Mouse (Mus musculus): Measurements from ENCODE around the gene Olfr1258. TPM values are rescaled to one million over a fixed set of nuclear protein-coding genes. Genes with fewer than 3 reads are reported as not detected.
"Not testable (repeated sequence)": the region's sequence is repeated elsewhere in the genome, so short reads cannot be mapped to it uniquely, and the experiment has no call there.

Gene Olfr1258
- not detected for total RNA-seq (2022)

DNA sequence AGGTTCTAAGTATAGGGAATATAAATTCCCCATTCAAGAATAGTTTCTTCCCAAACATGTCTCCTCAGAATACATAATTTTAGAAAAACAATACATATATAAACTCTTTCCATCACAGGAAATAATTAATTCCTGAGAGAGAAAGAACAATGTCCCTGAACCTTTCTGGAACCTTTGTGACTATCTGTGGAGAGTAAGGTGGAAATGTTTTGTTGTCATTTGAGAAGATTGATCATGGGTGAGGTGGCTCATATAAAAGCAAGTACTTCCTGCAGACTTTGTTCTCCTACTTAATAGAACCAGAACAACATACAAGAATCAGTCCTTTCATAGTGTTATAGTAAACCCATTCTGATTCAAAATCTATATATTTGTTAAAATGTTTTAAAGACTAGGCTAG, at the start of gene Olfr1258:
Gene Olfr1258 (plus strand): TSS at position 301 of the 400 bp plus-strand sequence.
- DNase-seq (ENCODE audit: low spot score in 2 of 2): no peak

GRCm38 (mm10) chr2:89878137-89878536, 49.0 kb upstream of the Olfr1258 start, which contains the start of gene Olfr1257:
TSS of gene Olfr1257 (plus strand) at chr2:89878437.
- no peak for DNase-seq (ENCODE audit: low spot score in 2 of 2)

DNA sequence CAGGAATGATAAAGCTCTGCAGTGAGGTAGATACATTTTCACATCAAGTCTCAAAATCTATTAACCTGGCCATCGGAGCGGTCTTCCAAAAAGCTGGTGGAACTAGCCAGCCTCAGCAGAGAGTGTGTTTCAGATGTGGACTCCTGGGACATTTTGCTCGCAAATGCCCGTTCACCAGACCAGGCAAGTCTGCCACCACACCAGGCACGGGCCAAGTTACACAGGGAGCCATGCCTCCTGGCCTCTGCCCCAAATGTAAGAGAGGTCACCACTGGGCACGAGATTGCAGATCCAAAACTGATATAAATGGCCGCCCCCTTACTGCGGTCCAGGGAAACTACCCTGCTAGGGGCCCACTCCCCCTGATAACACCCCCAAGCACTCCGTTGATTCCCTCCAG, 14.5 kb upstream of the Olfr1258 start:
- DNase-seq (ENCODE audit: low spot score in 2 of 2): not testable (repeated sequence)

GRCm38 (mm10) chr2:89948564-89948963, 21.5 kb downstream of the Olfr1258 start, which contains the start of gene Olfr1259:
TSS of gene Olfr1259 (minus strand) at chr2:89948664.
- no peak for DNase-seq (ENCODE audit: low spot score in 2 of 2)

- peak; percentile 12 to 15 for DNase-seq (ENCODE audit: low spot score in 2 of 2)
Measured at GRCm38 (mm10) chr2:89974184-89974583, 47.1 kb downstream of the Olfr1258 start, which contains the start of gene Olfr1260. TSS of gene Olfr1260 (plus strand) at chr2:89974340.

GRCm38 (mm10) chr2:89977709-89978108, 50.6 kb downstream of the Olfr1258 start:
- DNase-seq (ENCODE audit: low spot score in 2 of 2): no peak

Other genes with a start within 250 kb of the Olfr1258 start
- not detected for gene Olfr1252, start 202.3 kb upstream of the Olfr1258 start, total RNA-seq (2022)
- gene Olfr1253, start 170.2 kb upstream of the Olfr1258 start, total RNA-seq (2022): not detected
- not detected for gene Olfr1254, start 133.7 kb upstream of the Olfr1258 start, total RNA-seq (2022)
- gene Olfr1255, start 115.3 kb upstream of the Olfr1258 start, total RNA-seq (2022): not detected
- not detected for gene Olfr1256, start 85.8 kb upstream of the Olfr1258 start, total RNA-seq (2022)
- gene Olfr48, start 79.1 kb upstream of the Olfr1258 start, total RNA-seq (2022): not detected
- gene Olfr1257, start 48.9 kb upstream of the Olfr1258 start, total RNA-seq (2022): not detected
- not detected for gene Olfr1259, start 21.4 kb downstream of the Olfr1258 start, total RNA-seq (2022)
- gene Olfr1260, start 47.0 kb downstream of the Olfr1258 start, total RNA-seq (2022): not detected
- not detected for gene Olfr1261, start 63.9 kb downstream of the Olfr1258 start, total RNA-seq (2022)
- gene Olfr1262, start 72.8 kb downstream of the Olfr1258 start, total RNA-seq (2022): not detected
- not detected for gene Olfr1263, start 84.8 kb downstream of the Olfr1258 start, total RNA-seq (2022)
- gene Olfr1264, start 98.3 kb downstream of the Olfr1258 start, total RNA-seq (2022): not detected
- gene Olfr1265, start 108.0 kb downstream of the Olfr1258 start, total RNA-seq (2022): not detected
- gene Olfr140, start 136.3 kb downstream of the Olfr1258 start, total RNA-seq (2022): not detected
- not detected for gene Olfr1269, start 194.1 kb downstream of the Olfr1258 start, total RNA-seq (2022)
- gene Olfr32, start 215.0 kb downstream of the Olfr1258 start, total RNA-seq (2022): not detected
- not detected for gene Olfr1270, start 225.8 kb downstream of the Olfr1258 start, total RNA-seq (2022)